ENCODE assay signal across 8 mouse cellular contexts in the genomic region with DNA sequence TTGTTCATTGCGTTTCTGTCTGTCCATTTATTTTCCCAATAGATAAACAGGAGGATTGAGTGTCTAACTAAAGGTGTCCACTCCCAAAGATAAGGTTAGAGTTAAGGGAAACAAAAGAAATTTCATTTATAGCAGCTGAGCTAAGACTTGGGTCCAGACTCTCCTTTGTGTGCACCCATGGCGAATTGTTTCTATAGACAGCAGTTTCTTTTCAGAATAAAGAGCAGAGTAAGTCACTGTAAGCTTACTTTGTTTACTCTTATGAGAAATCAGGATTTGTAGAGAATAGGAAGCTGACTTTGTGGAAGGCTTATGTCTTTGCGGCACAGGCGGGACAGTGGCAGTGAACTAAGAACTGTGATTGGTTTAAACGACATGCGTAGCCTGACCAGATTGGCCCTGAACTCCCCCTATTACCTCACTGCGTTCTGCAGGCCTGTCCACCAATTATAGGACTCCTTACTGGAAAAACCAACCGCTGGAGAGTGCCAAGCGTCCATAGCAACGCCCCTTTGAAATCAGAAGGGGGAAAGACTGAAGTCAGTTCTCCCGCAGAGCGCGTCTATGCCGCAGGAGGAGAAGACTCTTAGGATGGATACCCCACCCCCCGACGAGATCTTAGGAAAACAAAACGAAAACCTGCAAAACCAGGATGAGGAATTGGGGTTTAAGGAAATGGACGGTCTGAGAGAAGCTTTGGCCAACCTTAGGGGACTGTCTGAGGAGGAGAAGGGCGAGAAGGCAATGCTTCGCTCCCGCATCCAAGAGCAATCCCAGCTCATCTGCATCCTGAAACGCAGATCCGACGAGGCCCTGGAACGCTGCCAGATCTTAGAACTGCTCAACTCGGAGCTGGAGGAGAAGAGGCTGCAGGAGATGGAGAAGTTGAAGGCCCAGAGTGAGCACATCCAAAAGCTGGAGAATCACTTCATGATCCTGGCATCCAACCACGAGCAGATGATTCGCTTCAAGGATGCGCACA. TPM values are rescaled to one million over a fixed set of nuclear protein-coding genes. Genes with fewer than 3 reads are reported as not detected.
DNase-seq lines count a peak whose midpoint lies in the region; ATAC-seq lines count a peak whose summit lies in the region.

A gene (plus strand): TSS at position 558 of the 982 bp plus-strand sequence.

- H3K9me3 ChIP-seq in hindbrain, embryonic 15.5 days, result no peaks in the 10 kb centered on the region

- H3K9ac ChIP-seq in hindbrain, embryonic 15.5 days, result peak within 1 kb of the TSS; percentile 33

- no peaks in the 10 kb centered on the region for H3K36me3 ChIP-seq in hindbrain, embryonic 15.5 days

- ATAC-seq in hindbrain, embryonic 15.5 days (ENCODE audit: low FRiP score, low read depth), result peak; percentile 100

- peak within 1 kb of the TSS; percentile 63 for H3K27ac ChIP-seq in hindbrain, embryonic 15.5 days (replicated peaks)

- peak; percentile 93 for DNase-seq in adipocyte (ENCODE audit: low spot score)
- peak; percentile 77 to 81 for DNase-seq in cerebellum, postnatal 36 days
- peak; percentile 85 for DNase-seq in gastrocnemius, adult 18-20 months (ENCODE audit: low spot score)
- peak; percentile 32 to 57 for DNase-seq in layer of hippocampus, postnatal 25 days (ENCODE audit: extremely low spot score in 1 of 2, low spot score in 1 of 2)
- peak; percentile 92 for DNase-seq in lung, postnatal 10 days
- peak; percentile 57 for DNase-seq in ovary, postnatal 14 days (ENCODE audit: low spot score)
- peak; percentile 81 for DNase-seq in yolk sac, embryonic 10.5 days (ENCODE audit: low spot score)

- H3K4me1 ChIP-seq in hindbrain, embryonic 15.5 days (replicated peaks), result peaks cover 11% of the 10 kb centered on the region; the same call in 1 of the 2 replicates

- peak within 1 kb of the TSS; percentile 43 for H3K4me3 ChIP-seq in hindbrain, embryonic 15.5 days

- 20% methylated on average over 29 of the region's 29 CpGs for WGBS in hindbrain, embryonic 15.5 days

- H3K27me3 ChIP-seq in hindbrain, embryonic 15.5 days, result no peaks in the 10 kb centered on the region

- H3K4me2 ChIP-seq in hindbrain, embryonic 15.5 days, result peak within 1 kb of the TSS; percentile 72

RNA-seq across cellular contexts. Expression of the gene that starts here (rescaled TPM):
- under 1 TPM; 0.09 to 0.11 TPM for total RNA-seq in gastrocnemius, adult 18-20 months (2021)
- 2.0 and 2.3 TPM in 2 replicates for polyA plus RNA-seq in hindbrain, embryonic 15.5 days (2015; fragmentation: Nextera tagmentation; extraction: Ambion mirVana)
- total RNA-seq in layer of hippocampus, postnatal 25 days (2021), result under 1 TPM; 0.40 to 0.69 TPM

Comparison
In these comparisons a context has a peak if more than half of its experiments do, and no peak if none do; other contexts are left out.
1. Peak in every context shown above with its lines: DNase-seq, ATAC-seq, H3K4me3 ChIP-seq and H3K27ac ChIP-seq.
2. Peak in DNase-seq in gastrocnemius, adult 18-20 months; RNA of the gene not detected or under 1 TPM.
3. Peak in DNase-seq in layer of hippocampus, postnatal 25 days; RNA of the gene not detected or under 1 TPM.